Mouse (Mus musculus) midbrain, embryonic 16.5 days (tissue): ENCODE results near the gene Wscd2. TPM values are rescaled to one million over a fixed set of nuclear protein-coding genes. Genes with fewer than 3 reads are reported as not detected.
A peak's percentile ranks its signal among the peaks of the same experiment; 100 is the strongest.

Experiments used
- ATAC-seq: fragments of 200-750 bp; cut with Nextera tagmentation; 2 replicates; pipeline ENCODE4 v1.8.0; 2017; ENCODE audit warnings: moderate TSS enrichment
- H3K27ac ChIP-seq: fragments of 300-500 bp; sonication (generic); 2 replicates; pipeline ENCODE4 v1.5.1; 2014; ENCODE audit warnings: mild to moderate bottlenecking, low read length, mixed read lengths
- H3K27me3 ChIP-seq: fragments of 300-500 bp; sonication (generic); 2 replicates; pipeline ENCODE4 v1.6.1; 2014; ENCODE audit warnings: low read depth, low read length, mixed read lengths; ENCODE audit not compliant: control insufficient read depth, insufficient read depth
- H3K36me3 ChIP-seq: fragments of 300-500 bp; sonication (generic); 2 replicates; pipeline ENCODE4 v1.6.1; 2014; ENCODE audit warnings: mild to moderate bottlenecking, low read length, moderate library complexity, mixed read lengths; ENCODE audit not compliant: control insufficient read depth, insufficient read depth
- H3K4me1 ChIP-seq: fragments of 300-500 bp; sonication (generic); 2 replicates; pipeline ENCODE4 v1.6.1; 2014; ENCODE audit warnings: mild to moderate bottlenecking, low read length, mixed read lengths; ENCODE audit not compliant: control insufficient read depth, insufficient read depth
- H3K4me2 ChIP-seq: fragments of 300-500 bp; sonication (generic); 2 replicates; pipeline ENCODE4 v1.6.1; 2014; ENCODE audit warnings: mild to moderate bottlenecking, low read length, mixed read lengths
- H3K4me3 ChIP-seq: fragments of 300-500 bp; sonication (generic); 2 replicates; pipeline ENCODE4 v1.5.1; 2014; ENCODE audit warnings: low read depth, mild to moderate bottlenecking, low read length, moderate library complexity, mixed read lengths
- H3K9ac ChIP-seq: fragments of 300-500 bp; sonication (generic); 2 replicates; pipeline ENCODE4 v1.6.1; 2014; ENCODE audit warnings: low read depth, low read length, mixed read lengths
- H3K9me3 ChIP-seq: fragments of 300-500 bp; sonication (generic); replicated peaks from 2 replicates; pipeline ENCODE4 v1.6.1; 2014; ENCODE audit warnings: mild to moderate bottlenecking, low read length, mixed read lengths; ENCODE audit not compliant: control insufficient read depth, poor library complexity, severe bottlenecking
- WGBS: fragments of 180-500 bp; shearing (Covaris S2); extraction: QIAGEN DNeasy Blood & Tissue Kit; methylation state at CpG from one replicate; pipeline ENCODE4 v1.1.7; 2014; 5-methylcytosine and 5-hydroxymethylcytosine counted together
- polyA plus RNA-seq: library from polyadenylated mRNA; unstranded; fragments of >200 nt; fragmentation: Nextera tagmentation; extraction: Ambion mirVana; gene quantifications from 2 replicates; pipeline ENCODE4 v1.2.1, GENCODE M21; 2015

Wscd2 gene
- polyA plus RNA-seq: 14.4 and 16.1 TPM in 2 replicates

DNA sequence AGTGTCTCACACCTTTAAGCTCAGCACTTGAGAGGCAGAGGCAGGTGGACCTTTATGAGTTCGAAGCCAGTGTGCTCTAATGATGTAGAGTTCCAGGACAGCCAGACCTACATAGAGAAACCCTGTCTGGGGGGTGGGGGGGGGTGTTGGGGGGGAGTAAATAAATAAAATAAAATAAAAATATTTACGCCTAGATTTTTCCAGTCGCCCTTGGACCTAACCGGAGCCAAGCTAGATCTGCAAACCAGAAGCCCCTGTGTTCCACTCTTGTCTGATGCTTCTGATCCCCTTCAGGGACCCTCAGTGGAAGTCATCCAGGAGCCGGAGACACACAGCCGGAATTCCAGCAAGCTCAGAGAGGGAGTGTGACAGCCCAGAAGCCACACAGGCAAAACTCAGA is at the start of gene Wscd2:
Gene Wscd2, plus strand, starts transcription at position 301 of the 400 bp plus-strand sequence.
- Histone ChIP-seq H3K27me3 (no peaks in the 10 kb centered on the region), H3K4me3 (peak within 1 kb of the TSS; percentile 71), H3K36me3 (no peaks in the 10 kb centered on the region), H3K9me3 (no peaks in the 10 kb centered on the region), H3K27ac (peak within 1 kb of the TSS; percentile 76), H3K4me2 (peak within 1 kb of the TSS; percentile 74), H3K4me1 (peaks cover 24% of the 10 kb centered on the region), H3K9ac (peak within 1 kb of the TSS; percentile 89)
- 61% methylated on average over 6 of the region's 6 CpGs for WGBS
- no peak; the same call in 1 of the 2 replicates for ATAC-seq

DNA sequence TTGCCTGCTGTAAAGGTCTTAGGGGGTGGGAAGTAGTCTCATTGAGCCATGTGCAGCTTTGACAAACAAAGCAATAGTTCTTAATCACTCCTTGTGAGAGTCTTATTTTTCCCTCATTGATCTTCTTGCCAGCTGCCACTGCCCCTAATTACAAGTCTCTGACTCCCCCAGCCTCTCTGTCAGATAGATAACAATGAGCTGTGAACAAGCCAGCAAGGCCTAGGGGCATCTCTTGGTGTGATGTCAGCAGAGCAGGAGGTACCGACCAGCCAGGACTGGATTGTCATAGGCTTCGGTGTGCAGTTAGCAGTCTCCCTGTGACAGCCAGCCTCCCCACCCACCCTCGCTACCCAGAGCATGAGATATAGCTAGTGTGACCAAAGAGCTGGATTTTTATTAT is 48.0 kb upstream of the Wscd2 start:
- Histone ChIP-seq H3K4me1 (peaks cover 3% of the 10 kb centered on the region; the same call in 1 of the 2 replicates), H3K4me2 (no peak overlapping the region), H3K9ac (peak overlapping the region; percentile 32; the same call in 1 of the 2 replicates), H3K9me3 (no peaks in the 10 kb centered on the region), H3K36me3 (no peaks in the 10 kb centered on the region), H3K27me3 (no peaks in the 10 kb centered on the region), H3K4me3 (no peak overlapping the region), H3K27ac (peak overlapping the region; percentile 20; the same call in 1 of the 2 replicates)
- 52% methylated on average over 3 of the region's 3 CpGs for WGBS
- ATAC-seq: peak; percentile 66

- Histone ChIP-seq H3K4me3 (no peak overlapping the region), H3K9ac (no peak overlapping the region), H3K36me3 (no peaks in the 10 kb centered on the region), H3K27ac (no peak overlapping the region), H3K9me3 (no peaks in the 10 kb centered on the region; the same call in 1 of the 2 replicates), H3K27me3 (no peaks in the 10 kb centered on the region), H3K4me1 (peaks cover 16% of the 10 kb centered on the region), H3K4me2 (no peak overlapping the region)
- 42% methylated on average over 9 of the region's 9 CpGs for WGBS
- peak; percentile 38; the same call in 1 of the 2 replicates for ATAC-seq
Measured at GRCm38 (mm10) chr5:113448023-113448734, 42.0 kb upstream of the Wscd2 start.

- Histone ChIP-seq H3K27me3 (no peaks in the 10 kb centered on the region), H3K4me2 (no peak overlapping the region), H3K4me3 (no peak overlapping the region), H3K4me1 (peaks cover 19% of the 10 kb centered on the region), H3K9me3 (no peaks in the 10 kb centered on the region; the same call in 1 of the 2 replicates), H3K27ac (no peak overlapping the region), H3K36me3 (no peaks in the 10 kb centered on the region), H3K9ac (no peak overlapping the region)
- 74% methylated on average over 3 of the region's 3 CpGs for WGBS
- no peak for ATAC-seq
Measured at GRCm38 (mm10) chr5:113449336-113449735, 40.8 kb upstream of the Wscd2 start.

GRCm38 (mm10) chr5:113452691-113453090 is 37.4 kb upstream of the Wscd2 start:
- no peak overlapping the region for H3K4me2 ChIP-seq
- WGBS: 0% methylated on average over 1 of the region's 1 CpGs
- peaks cover 19% of the 10 kb centered on the region for H3K4me1 ChIP-seq
- peak overlapping the region; percentile 54; the same call in 1 of the 2 replicates for H3K27ac ChIP-seq
- peak overlapping the region; percentile 31; the same call in 1 of the 2 replicates for H3K9ac ChIP-seq
- H3K36me3 ChIP-seq: no peaks in the 10 kb centered on the region
- ATAC-seq: no peak
- H3K9me3 ChIP-seq: no peaks in the 10 kb centered on the region; the same call in 1 of the 2 replicates
- H3K27me3 ChIP-seq: no peaks in the 10 kb centered on the region
- no peak overlapping the region for H3K4me3 ChIP-seq

DNA sequence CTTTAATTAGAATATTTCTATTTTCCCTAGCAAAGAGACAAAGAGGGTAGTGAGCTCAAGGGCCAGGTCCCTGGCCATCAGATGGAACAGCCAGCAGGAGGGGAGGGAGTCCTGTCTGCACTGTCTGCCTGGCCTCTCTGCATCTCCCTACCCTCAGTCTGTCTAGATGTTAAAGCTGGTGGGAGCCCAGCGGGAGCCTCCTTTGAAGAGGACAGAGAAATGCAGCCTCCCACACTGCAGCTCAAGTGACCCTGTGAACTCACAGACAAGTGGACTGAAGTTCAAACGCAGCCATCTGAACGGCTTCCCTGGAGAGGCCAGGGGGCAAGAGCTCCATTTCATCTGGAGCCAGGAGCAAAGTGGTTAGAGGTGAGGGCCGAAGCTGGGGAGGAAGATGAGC is 36.8 kb upstream of the Wscd2 start:
- Histone ChIP-seq H3K36me3 (no peaks in the 10 kb centered on the region), H3K4me2 (no peak overlapping the region), H3K27ac (no peak overlapping the region), H3K9me3 (no peaks in the 10 kb centered on the region; the same call in 1 of the 2 replicates), H3K4me3 (no peak overlapping the region), H3K9ac (no peak overlapping the region; the same call in 1 of the 2 replicates), H3K4me1 (peaks cover 15% of the 10 kb centered on the region), H3K27me3 (no peaks in the 10 kb centered on the region)
- 8% methylated on average over 4 of the region's 4 CpGs for WGBS
- ATAC-seq: peak; percentile 9; the same call in 1 of the 2 replicates

DNA sequence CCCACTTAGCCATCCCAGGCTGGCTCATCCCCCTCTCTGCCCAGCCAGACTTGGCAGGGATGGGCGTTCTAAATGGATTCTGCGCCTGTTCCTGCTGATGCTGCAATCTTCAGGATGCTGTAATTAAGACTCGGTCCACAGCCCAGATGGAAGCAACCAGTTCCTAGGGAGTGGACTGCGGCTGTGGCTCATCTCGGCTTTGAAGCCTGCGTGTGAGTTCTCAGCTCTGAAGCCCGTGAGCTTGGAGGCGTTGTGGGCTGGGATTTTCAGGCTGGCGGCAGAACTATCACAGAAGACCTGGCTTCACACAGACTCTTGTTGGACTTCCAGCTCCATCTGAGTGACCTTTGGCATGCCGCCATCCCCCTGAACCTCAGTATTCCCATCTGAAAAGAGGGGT is 34.1 kb upstream of the Wscd2 start:
- H3K4me3 ChIP-seq: no peak overlapping the region
- H3K27me3 ChIP-seq: no peaks in the 10 kb centered on the region
- H3K4me1 ChIP-seq: peaks cover 23% of the 10 kb centered on the region
- H3K4me2 ChIP-seq: no peak overlapping the region
- H3K9ac ChIP-seq: no peak overlapping the region
- no peak overlapping the region for H3K27ac ChIP-seq
- 86% methylated on average over 10 of the region's 10 CpGs for WGBS
- no peaks in the 10 kb centered on the region for H3K36me3 ChIP-seq
- no peak for ATAC-seq
- H3K9me3 ChIP-seq: no peaks in the 10 kb centered on the region

DNA sequence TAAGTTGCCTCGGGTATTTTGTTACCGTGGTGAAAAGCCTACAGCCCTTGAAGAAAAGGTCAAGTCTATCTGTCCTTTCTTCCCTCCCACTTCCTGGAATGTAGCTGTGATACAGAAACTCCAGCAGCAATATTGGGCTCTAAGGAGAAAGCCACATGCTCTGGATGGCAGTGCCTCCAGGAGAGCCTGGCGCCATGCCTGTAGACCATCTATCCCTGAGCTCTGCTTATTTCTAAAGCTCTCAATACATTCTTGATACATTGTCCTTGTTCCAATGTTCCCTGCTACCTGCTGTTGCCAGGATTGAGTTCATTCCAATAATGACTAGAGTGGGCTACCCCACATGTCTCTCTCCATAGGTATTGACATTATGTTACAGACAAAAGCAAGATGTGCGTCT is 33.4 kb upstream of the Wscd2 start:
- Histone ChIP-seq H3K4me2 (no peak overlapping the region), H3K27me3 (no peaks in the 10 kb centered on the region), H3K36me3 (no peaks in the 10 kb centered on the region), H3K4me3 (no peak overlapping the region), H3K4me1 (peaks cover 28% of the 10 kb centered on the region), H3K9me3 (no peaks in the 10 kb centered on the region), H3K9ac (no peak overlapping the region), H3K27ac (no peak overlapping the region)
- WGBS: 89% methylated on average over 4 of the region's 4 CpGs
- ATAC-seq: no peak

DNA sequence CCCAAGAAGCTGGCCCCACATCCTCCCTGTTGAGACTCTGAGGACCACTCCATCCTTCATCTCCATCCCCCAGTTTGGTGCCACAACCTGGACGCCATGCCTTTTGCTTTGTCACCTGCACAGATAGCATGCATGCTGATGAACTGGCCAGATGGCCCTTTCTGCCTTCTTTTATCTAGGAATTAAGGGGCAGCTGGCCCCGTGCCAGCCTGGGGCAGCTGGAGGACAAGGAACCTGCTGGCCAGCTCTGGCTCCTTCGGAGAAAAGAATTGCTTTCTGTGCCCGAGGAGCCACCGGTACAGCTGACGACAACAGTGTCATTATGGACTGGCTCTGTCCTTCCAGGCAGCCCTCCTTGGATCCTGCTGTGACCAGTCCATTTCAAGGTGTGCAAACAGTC is 32.9 kb upstream of the Wscd2 start:
- no peak for ATAC-seq
- Histone ChIP-seq H3K9me3 (no peaks in the 10 kb centered on the region), H3K4me2 (no peak overlapping the region), H3K9ac (no peak overlapping the region), H3K27me3 (no peaks in the 10 kb centered on the region), H3K27ac (no peak overlapping the region), H3K4me3 (no peak overlapping the region), H3K36me3 (no peaks in the 10 kb centered on the region), H3K4me1 (peaks cover 32% of the 10 kb centered on the region)
- 24% methylated on average over 6 of the region's 6 CpGs for WGBS
